Mouse (Mus musculus): ENCODE measurements around the gene Enox1.

Gene Enox1

GRCm38 (mm10) chr14:77638148-77638547 is 481.6 kb downstream of the Enox1 start:
- DNase-seq = no peak

- DNase-seq = no peak
Measured at GRCm38 (mm10) chr14:77638616-77639015, 482.1 kb downstream of the Enox1 start.

- DNase-seq = no peak
Measured at GRCm38 (mm10) chr14:77639586-77639985, 483.0 kb downstream of the Enox1 start.

- DNase-seq = no peak
Measured at GRCm38 (mm10) chr14:77642314-77642713, 485.8 kb downstream of the Enox1 start.

GRCm38 (mm10) chr14:77646196-77646595 is 489.6 kb downstream of the Enox1 start:
- no peak for DNase-seq

- peak; percentile 21 for DNase-seq
Measured at GRCm38 (mm10) chr14:77647017-77647416, 490.5 kb downstream of the Enox1 start.

- no peak for DNase-seq
Measured at GRCm38 (mm10) chr14:77648305-77648704, 491.7 kb downstream of the Enox1 start.

GRCm38 (mm10) chr14:77658739-77659138 is 502.2 kb downstream of the Enox1 start:
- DNase-seq = no peak

GRCm38 (mm10) chr14:77662273-77662672 is 505.7 kb downstream of the Enox1 start:
- DNase-seq = no peak

- DNase-seq = no peak
Measured at GRCm38 (mm10) chr14:77662994-77663393, 506.4 kb downstream of the Enox1 start.

GRCm38 (mm10) chr14:77668096-77668495 is 511.5 kb downstream of the Enox1 start:
- no peak for DNase-seq

GRCm38 (mm10) chr14:77669494-77669893 is 512.9 kb downstream of the Enox1 start:
- no peak for DNase-seq

- DNase-seq = no peak
Measured at GRCm38 (mm10) chr14:77670945-77671344, 514.4 kb downstream of the Enox1 start.

GRCm38 (mm10) chr14:77671961-77672360 is 515.4 kb downstream of the Enox1 start:
- no peak for DNase-seq

- no peak for DNase-seq
Measured at GRCm38 (mm10) chr14:77673138-77673537, 516.6 kb downstream of the Enox1 start.

- no peak for DNase-seq
Measured at GRCm38 (mm10) chr14:77677951-77678350, 521.4 kb downstream of the Enox1 start.

GRCm38 (mm10) chr14:77679877-77680276 is 523.3 kb downstream of the Enox1 start:
- no peak for DNase-seq

- no peak for DNase-seq
Measured at GRCm38 (mm10) chr14:77682888-77683555, 526.5 kb downstream of the Enox1 start.

GRCm38 (mm10) chr14:77689816-77690215 is 533.3 kb downstream of the Enox1 start:
- no peak for DNase-seq

- DNase-seq = no peak
Measured at GRCm38 (mm10) chr14:77705006-77705405, 548.4 kb downstream of the Enox1 start.

GRCm38 (mm10) chr14:77706511-77707246 is 550.1 kb downstream of the Enox1 start:
- no peak for DNase-seq

- DNase-seq = no peak
Measured at GRCm38 (mm10) chr14:77707279-77707678, 550.7 kb downstream of the Enox1 start.

- DNase-seq = peak; percentile 20
Measured at GRCm38 (mm10) chr14:77708354-77709150, 552.0 kb downstream of the Enox1 start.
